Mouse (Mus musculus): ENCODE results near the gene Card11. TPM values are rescaled to one million over a fixed set of nuclear protein-coding genes. Genes with fewer than 3 reads are reported as not detected.

Card11 gene
- polyA plus RNA-seq, 1 experiment from 2014 or later = not detected

- H3K9ac ChIP-seq (ENCODE audit: low read length) = no peak overlapping the region
- 32% methylated on average over 9 of the region's 9 CpGs for WGBS
- H3K4me2 ChIP-seq = no peak overlapping the region
- H3K36me3 ChIP-seq (ENCODE audit: control insufficient read depth, insufficient read depth, low read length) = no peaks in the 10 kb centered on the region
- no peak overlapping the region for H3K27ac ChIP-seq (ENCODE audit: low read depth, low read length)
- H3K4me1 ChIP-seq (ENCODE audit: control insufficient read depth, insufficient read depth, low read length) = no peaks in the 10 kb centered on the region
- no peak for ATAC-seq (ENCODE audit: low FRiP score)
- DNase-seq (ENCODE audit: low spot score, missing footprints) = peak; percentile 89
- H3K4me3 ChIP-seq (ENCODE audit: low read depth, low read length) = no peak overlapping the region
- H3K9me3 ChIP-seq (ENCODE audit: control insufficient read depth, low read length) = no peaks in the 10 kb centered on the region
- no peaks in the 10 kb centered on the region for H3K27me3 ChIP-seq (ENCODE audit: control insufficient read depth, insufficient read depth, low read length)
Observed at GRCm38 (mm10) chr5:140962945-140963344, 37.4 kb downstream of the Card11 start.

DNA sequence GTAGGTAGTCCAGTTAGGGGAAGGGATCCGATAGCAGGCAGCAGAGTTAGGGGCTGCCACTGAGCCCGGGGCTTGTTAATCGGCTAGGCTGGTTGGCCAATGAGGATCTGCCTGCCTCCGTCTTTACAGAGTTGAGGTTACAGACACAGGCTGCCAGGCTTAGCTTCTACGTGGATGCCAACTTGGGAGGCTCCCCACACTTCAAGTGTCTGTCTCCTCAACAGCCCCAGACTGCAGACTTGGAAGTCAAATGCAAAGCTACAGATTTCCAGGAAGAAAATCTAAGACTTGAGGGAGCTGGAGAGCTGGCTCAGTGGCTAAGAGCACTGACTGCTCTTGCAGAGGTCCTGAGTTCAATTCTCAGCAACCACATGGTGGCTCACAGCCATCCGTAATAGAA is 39.6 kb downstream of the Card11 start:
- Histone ChIP-seq H3K27me3 (ENCODE audit: control insufficient read depth, insufficient read depth, low read length) (no peaks in the 10 kb centered on the region), H3K27ac (ENCODE audit: low read depth, low read length) (no peak overlapping the region), H3K4me3 (ENCODE audit: low read depth, low read length) (no peak overlapping the region), H3K9me3 (ENCODE audit: control insufficient read depth, low read length) (no peaks in the 10 kb centered on the region), H3K4me1 (ENCODE audit: control insufficient read depth, insufficient read depth, low read length) (no peaks in the 10 kb centered on the region), H3K4me2 (no peak overlapping the region), H3K9ac (ENCODE audit: low read length) (no peak overlapping the region), H3K36me3 (ENCODE audit: control insufficient read depth, insufficient read depth, low read length) (no peaks in the 10 kb centered on the region)
- DNase-seq (ENCODE audit: low spot score, missing footprints) (no peak), ATAC-seq (ENCODE audit: low FRiP score) (no peak)
- 80% methylated on average over 6 of the region's 6 CpGs for WGBS

- DNase-seq (ENCODE audit: low spot score, missing footprints) (no peak), ATAC-seq (ENCODE audit: low FRiP score) (no peak)
- no peaks in the 10 kb centered on the region for H3K4me1 ChIP-seq (ENCODE audit: control insufficient read depth, insufficient read depth, low read length)
- H3K9me3 ChIP-seq (ENCODE audit: control insufficient read depth, low read length) = no peaks in the 10 kb centered on the region
- no peak overlapping the region for H3K4me2 ChIP-seq
- no peaks in the 10 kb centered on the region for H3K27me3 ChIP-seq (ENCODE audit: control insufficient read depth, insufficient read depth, low read length)
- H3K36me3 ChIP-seq (ENCODE audit: control insufficient read depth, insufficient read depth, low read length) = no peaks in the 10 kb centered on the region
- H3K27ac ChIP-seq (ENCODE audit: low read depth, low read length) = no peak overlapping the region
- no peak overlapping the region for H3K4me3 ChIP-seq (ENCODE audit: low read depth, low read length)
- 83% methylated on average over 6 of the region's 6 CpGs for WGBS
- H3K9ac ChIP-seq (ENCODE audit: low read length) = no peak overlapping the region
Observed at GRCm38 (mm10) chr5:140959160-140959559, 41.2 kb downstream of the Card11 start.

DNA sequence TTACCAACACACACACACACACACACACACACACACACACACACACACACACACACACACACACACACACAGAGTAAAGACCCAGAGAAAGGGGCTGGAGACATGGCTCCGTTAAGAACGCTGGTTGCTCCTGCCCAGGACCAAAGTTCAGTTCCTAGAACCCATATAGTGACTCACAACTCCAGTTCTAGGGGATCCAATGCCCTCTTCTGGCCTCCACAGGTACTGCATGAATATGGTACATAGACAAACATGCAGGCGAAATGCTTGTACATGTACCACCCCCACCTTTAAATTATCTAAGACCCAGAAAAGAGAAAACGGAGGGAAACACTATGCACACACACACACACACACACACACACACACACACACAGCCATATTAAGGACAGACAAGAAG is 43.3 kb downstream of the Card11 start:
- no peaks in the 10 kb centered on the region for H3K4me1 ChIP-seq (ENCODE audit: control insufficient read depth, insufficient read depth, low read length)
- no peaks in the 10 kb centered on the region for H3K36me3 ChIP-seq (ENCODE audit: control insufficient read depth, insufficient read depth, low read length)
- no peak overlapping the region for H3K27ac ChIP-seq (ENCODE audit: low read depth, low read length)
- H3K9me3 ChIP-seq (ENCODE audit: control insufficient read depth, low read length) = no peaks in the 10 kb centered on the region
- H3K9ac ChIP-seq (ENCODE audit: low read length) = no peak overlapping the region
- no peaks in the 10 kb centered on the region for H3K27me3 ChIP-seq (ENCODE audit: control insufficient read depth, insufficient read depth, low read length)
- 94% methylated on average over 4 of the region's 4 CpGs for whole genome bisulfite sequencing
- H3K4me2 ChIP-seq = no peak overlapping the region
- ATAC-seq (ENCODE audit: low FRiP score) = no peak
- DNase-seq (ENCODE audit: low spot score, missing footprints) = no peak
- H3K4me3 ChIP-seq (ENCODE audit: low read depth, low read length) = no peak overlapping the region

GRCm38 (mm10) chr5:140955666-140956065 is 44.7 kb downstream of the Card11 start:
- WGBS = 88% methylated on average over 1 of the region's 1 CpGs
- ATAC-seq (ENCODE audit: low FRiP score) = no peak
- Histone ChIP-seq H3K27ac (ENCODE audit: low read depth, low read length) (no peak overlapping the region), H3K9me3 (ENCODE audit: control insufficient read depth, low read length) (no peaks in the 10 kb centered on the region), H3K9ac (ENCODE audit: low read length) (no peak overlapping the region), H3K4me1 (ENCODE audit: control insufficient read depth, insufficient read depth, low read length) (no peaks in the 10 kb centered on the region), H3K4me3 (ENCODE audit: low read depth, low read length) (no peak overlapping the region), H3K27me3 (ENCODE audit: control insufficient read depth, insufficient read depth, low read length) (no peaks in the 10 kb centered on the region), H3K4me2 (no peak overlapping the region), H3K36me3 (ENCODE audit: control insufficient read depth, insufficient read depth, low read length) (no peaks in the 10 kb centered on the region)
- no peak for DNase-seq (ENCODE audit: low spot score, missing footprints)

- Histone ChIP-seq H3K4me1 (ENCODE audit: control insufficient read depth, insufficient read depth, low read length) (no peaks in the 10 kb centered on the region), H3K4me3 (ENCODE audit: low read depth, low read length) (no peak overlapping the region), H3K9me3 (ENCODE audit: control insufficient read depth, low read length) (no peaks in the 10 kb centered on the region), H3K36me3 (ENCODE audit: control insufficient read depth, insufficient read depth, low read length) (no peaks in the 10 kb centered on the region), H3K4me2 (no peak overlapping the region), H3K27ac (ENCODE audit: low read depth, low read length) (no peak overlapping the region), H3K27me3 (ENCODE audit: control insufficient read depth, insufficient read depth, low read length) (no peaks in the 10 kb centered on the region), H3K9ac (ENCODE audit: low read length) (no peak overlapping the region)
- 88% methylated on average over 5 of the region's 5 CpGs for WGBS
- ATAC-seq (ENCODE audit: low FRiP score) (no peak), DNase-seq (ENCODE audit: low spot score, missing footprints) (no peak)
Observed at GRCm38 (mm10) chr5:140951801-140952200, 48.6 kb downstream of the Card11 start.

DNA sequence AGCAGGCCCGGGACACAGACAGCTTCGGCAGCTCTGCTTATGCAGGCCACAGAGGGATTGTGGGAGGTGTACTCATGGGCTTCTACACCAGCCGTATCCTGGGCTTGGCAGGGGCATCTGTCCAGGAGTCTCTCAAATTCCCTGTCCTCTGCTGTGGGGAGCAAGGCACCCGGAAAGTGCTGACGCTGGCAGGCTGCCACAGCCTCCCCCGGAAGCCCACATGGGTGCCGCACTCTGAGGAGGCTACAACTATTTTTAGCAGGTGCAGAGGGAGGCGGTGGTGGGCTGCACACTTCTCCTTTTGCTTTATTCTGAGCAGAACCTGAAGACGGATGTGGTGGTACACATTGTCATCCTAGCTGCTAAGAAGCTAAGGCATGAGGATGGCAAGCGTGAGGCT is 52.4 kb downstream of the Card11 start:
- H3K9me3 ChIP-seq (ENCODE audit: control insufficient read depth, low read length) = no peaks in the 10 kb centered on the region
- ATAC-seq (ENCODE audit: low FRiP score) (no peak), DNase-seq (ENCODE audit: low spot score, missing footprints) (peak; percentile 2)
- H3K4me2 ChIP-seq = no peak overlapping the region
- H3K4me1 ChIP-seq (ENCODE audit: control insufficient read depth, insufficient read depth, low read length) = no peaks in the 10 kb centered on the region
- H3K9ac ChIP-seq (ENCODE audit: low read length) = no peak overlapping the region
- no peaks in the 10 kb centered on the region for H3K27me3 ChIP-seq (ENCODE audit: control insufficient read depth, insufficient read depth, low read length)
- no peak overlapping the region for H3K27ac ChIP-seq (ENCODE audit: low read depth, low read length)
- no peaks in the 10 kb centered on the region for H3K36me3 ChIP-seq (ENCODE audit: control insufficient read depth, insufficient read depth, low read length)
- 84% methylated on average over 10 of the region's 10 CpGs for WGBS
- H3K4me3 ChIP-seq (ENCODE audit: low read depth, low read length) = no peak overlapping the region

GRCm38 (mm10) chr5:140946034-140946433 is 54.3 kb downstream of the Card11 start:
- 81% methylated on average over 6 of the region's 6 CpGs for WGBS
- peak; percentile 75 for DNase-seq (ENCODE audit: low spot score, missing footprints)

DNA sequence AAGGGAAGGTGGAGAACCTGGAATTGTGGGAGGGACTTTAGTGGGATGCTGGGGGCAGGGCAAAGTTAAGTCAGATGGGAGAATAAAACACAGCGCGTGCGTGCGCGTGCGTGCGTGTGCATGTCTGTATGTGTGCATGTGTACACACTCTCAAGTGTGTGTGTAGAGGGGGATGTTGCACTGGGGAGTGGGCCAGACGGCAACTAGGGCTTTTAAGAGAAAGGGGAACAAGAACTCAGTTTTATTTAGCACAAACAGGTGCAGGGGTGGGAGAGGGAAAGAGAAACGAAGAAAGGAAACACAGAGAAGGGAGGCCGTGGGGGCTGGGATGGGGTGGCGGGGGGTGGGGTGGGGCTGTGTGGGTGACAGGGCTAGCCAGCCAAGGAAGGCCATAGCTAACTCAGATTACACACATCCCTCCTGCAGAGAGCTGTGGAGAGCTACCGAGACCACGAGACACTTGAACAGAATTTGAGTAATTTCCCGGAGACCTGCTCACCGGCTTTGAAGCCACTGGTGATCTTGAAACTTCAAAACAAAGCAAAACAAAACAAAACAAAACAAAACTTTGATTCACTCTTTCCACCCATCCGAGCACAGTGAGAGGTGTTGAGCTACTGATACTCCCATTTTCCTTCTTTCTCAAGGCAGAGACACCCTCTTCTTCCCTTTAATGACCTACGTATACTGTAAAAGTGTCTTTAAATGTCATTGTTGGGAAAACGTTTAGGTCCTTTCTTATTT is 55.8 kb downstream of the Card11 start:
- Histone ChIP-seq H3K4me1 (ENCODE audit: control insufficient read depth, insufficient read depth, low read length) (no peaks in the 10 kb centered on the region), H3K9me3 (ENCODE audit: control insufficient read depth, low read length) (no peaks in the 10 kb centered on the region), H3K36me3 (ENCODE audit: control insufficient read depth, insufficient read depth, low read length) (no peaks in the 10 kb centered on the region), H3K4me2 (no peak overlapping the region), H3K9ac (ENCODE audit: low read length) (no peak overlapping the region), H3K27me3 (ENCODE audit: control insufficient read depth, insufficient read depth, low read length) (no peaks in the 10 kb centered on the region), H3K27ac (ENCODE audit: low read depth, low read length) (no peak overlapping the region), H3K4me3 (ENCODE audit: low read depth, low read length) (no peak overlapping the region)
- DNase-seq (ENCODE audit: low spot score, missing footprints) = peak; percentile 53
- WGBS = 83% methylated on average over 18 of the region's 18 CpGs
- ATAC-seq (ENCODE audit: low FRiP score) = no peak

More at GRCm38 (mm10) chr5:140946034-140946433, 54.3 kb downstream of the Card11 start:
- no peak for ATAC-seq (ENCODE audit: low FRiP score)
- Histone ChIP-seq H3K4me1 (ENCODE audit: control insufficient read depth, insufficient read depth, low read length) (no peaks in the 10 kb centered on the region), H3K27ac (ENCODE audit: low read depth, low read length) (no peak overlapping the region), H3K36me3 (ENCODE audit: control insufficient read depth, insufficient read depth, low read length) (no peaks in the 10 kb centered on the region), H3K4me3 (ENCODE audit: low read depth, low read length) (no peak overlapping the region), H3K9ac (ENCODE audit: low read length) (no peak overlapping the region), H3K27me3 (ENCODE audit: control insufficient read depth, insufficient read depth, low read length) (no peaks in the 10 kb centered on the region), H3K9me3 (ENCODE audit: control insufficient read depth, low read length) (no peaks in the 10 kb centered on the region), H3K4me2 (no peak overlapping the region)

Measured in midbrain, embryonic 11.5 days (tissue).